Mouse (Mus musculus) liver, embryonic 14.5 days (tissue): ENCODE results near the gene Gpr162.

Experiments
- CTCF ChIP-seq: IDR thresholded peaks from 2 replicates; pipeline ENCODE4 v1.5.1; 2016; ENCODE audit warnings: antibody characterized with exemption, low read depth, control low read depth
- EP300 ChIP-seq: IDR thresholded peaks from 2 replicates; pipeline ENCODE4 v1.6.1; 2016; ENCODE audit warnings: antibody characterized with exemption, low read depth

DNA sequence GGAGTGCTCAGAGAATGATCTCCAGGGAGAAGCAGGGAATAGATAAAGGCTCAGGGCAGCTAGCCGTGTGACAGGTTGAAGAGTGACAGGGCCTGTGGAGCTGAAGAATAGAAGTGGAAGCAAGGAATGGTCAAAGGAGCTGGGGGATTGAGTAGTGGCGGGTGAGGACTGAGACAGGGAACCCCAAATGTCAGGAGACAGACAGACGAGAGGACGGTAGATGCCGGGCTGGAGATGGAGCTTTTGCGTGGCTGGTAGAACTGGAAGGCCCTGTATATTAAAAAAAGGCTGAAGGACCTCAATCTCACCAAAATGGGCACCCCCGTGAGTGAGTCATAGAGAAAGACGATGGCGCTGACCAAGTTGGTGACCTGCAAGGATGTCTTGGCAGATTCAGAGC, 3.3 kb downstream of the Gpr162 start:
- no peak for TF ChIP-seq CTCF
- no peak for TF ChIP-seq EP300
